Mouse (Mus musculus): ENCODE results near the gene Thrap3. TPM values are rescaled to one million over a fixed set of nuclear protein-coding genes. Genes with fewer than 3 reads are reported as not detected.

Thrap3 gene
- polyA plus RNA-seq, 1 experiment = 382 TPM

DNA sequence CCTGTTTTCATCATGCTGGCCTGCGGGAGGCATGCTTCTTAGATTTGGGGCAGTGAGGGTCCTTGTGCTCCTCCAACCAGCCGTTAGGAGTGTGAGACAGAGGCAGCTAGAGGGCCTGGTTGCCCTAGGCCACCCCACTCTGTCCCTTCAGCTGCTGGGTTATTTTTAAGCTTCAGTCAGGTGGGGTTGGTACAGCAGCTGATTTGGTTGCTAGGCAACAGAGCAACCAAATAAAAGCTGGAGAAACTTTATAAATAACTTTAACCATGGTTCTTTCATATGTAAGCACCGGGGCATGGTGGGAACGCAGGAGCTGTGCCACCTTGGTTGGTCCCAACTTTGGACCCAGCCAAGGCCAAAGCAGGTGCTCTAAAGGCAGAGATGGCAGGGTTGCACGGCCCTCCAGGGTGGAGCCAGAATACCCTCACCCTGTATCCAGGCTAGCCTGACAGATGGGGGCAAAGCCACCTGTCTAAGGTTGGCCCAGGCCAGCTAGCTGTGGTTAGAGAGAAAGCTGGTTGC, 35.2 kb upstream of the Thrap3 start:
- no peak for TF ChIP-seq CTCF (IDR thresholded peaks at IDR 0.05; ENCODE audit: borderline replicate concordance, insufficient read depth, low read length)
- TF ChIP-seq POLR2A (IDR thresholded peaks at IDR 0.05; ENCODE audit: low read depth, low read length) = no peak
- Histone ChIP-seq H3K4me1 (ENCODE audit: control insufficient read depth, insufficient read depth, low read length) (peaks cover 6% of the 10 kb centered on the region; the same call in 1 of the 2 replicates), H3K4me3 (ENCODE audit: insufficient read depth, low read length) (no peak overlapping the region), H3K27ac (ENCODE audit: insufficient read depth, low read length) (no peak overlapping the region)

DNA sequence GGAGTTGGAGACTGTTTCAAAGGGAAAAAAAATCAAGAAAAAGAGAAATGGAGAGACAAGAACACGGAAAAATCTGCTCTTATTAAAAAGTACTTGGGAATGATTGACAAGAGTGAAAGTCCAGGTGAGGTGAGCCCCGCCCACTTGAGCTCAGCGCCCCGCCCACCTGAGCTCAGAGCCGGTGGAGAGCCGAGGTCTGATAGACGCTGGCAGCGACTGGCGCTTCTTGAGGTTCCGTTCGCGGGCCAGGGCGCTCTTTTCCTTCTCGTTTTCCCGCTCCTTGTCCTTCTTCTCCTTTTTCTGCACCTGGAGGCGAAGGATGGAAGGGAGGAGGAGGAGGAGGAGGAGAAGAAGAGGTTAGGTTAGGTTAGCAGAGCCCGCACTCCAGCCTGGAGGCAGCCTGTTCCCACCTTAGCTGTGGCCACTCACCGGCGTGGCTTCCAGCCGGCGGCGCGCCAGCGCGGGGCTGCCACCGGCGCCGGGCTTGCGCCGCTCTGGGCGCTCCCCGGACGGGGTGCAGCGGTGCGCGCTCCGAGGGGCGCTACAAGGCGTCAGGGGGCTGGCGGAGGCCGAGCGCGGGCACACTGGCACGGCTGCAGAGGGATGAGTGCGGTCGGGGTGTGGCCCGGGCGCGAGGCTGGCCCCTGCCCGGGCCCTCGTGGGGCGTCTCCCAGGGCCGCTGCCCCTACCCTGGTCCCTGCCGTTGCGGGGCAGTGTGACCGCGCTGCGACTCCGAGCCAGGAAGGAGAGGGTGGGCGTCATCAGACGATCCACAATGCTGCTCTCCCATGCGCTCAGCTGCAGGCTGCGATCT, 34.1 kb upstream of the Thrap3 start:
- H3K27ac ChIP-seq (ENCODE audit: insufficient read depth, low read length) = no peak overlapping the region
- TF ChIP-seq POLR2A (IDR thresholded peaks at IDR 0.05; ENCODE audit: low read depth, low read length) (no peak), CTCF (IDR thresholded peaks at IDR 0.05; ENCODE audit: borderline replicate concordance, insufficient read depth, low read length) (no peak)
- H3K4me3 ChIP-seq (ENCODE audit: insufficient read depth, low read length) = no peak overlapping the region
- peaks cover 6% of the 10 kb centered on the region; the same call in 1 of the 2 replicates for H3K4me1 ChIP-seq (ENCODE audit: control insufficient read depth, insufficient read depth, low read length)

DNA sequence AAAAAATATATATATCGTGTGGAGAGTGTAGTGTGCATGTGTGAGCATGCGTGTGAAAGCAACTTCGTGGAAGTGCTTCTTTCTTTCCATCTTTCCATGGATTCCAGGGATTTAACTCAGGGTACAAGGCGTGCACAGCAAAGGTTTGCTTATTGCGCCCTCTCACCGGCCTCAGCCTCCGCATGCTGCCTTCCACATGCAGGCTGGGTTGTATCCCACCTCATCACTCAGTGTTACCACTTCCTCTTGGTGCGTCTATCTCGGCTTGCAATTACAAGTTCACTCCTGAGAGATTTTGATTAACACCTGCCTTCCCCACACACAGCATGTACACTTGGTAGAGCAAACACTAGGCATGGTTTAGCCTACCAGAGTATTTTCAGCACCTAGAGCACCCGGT, 32.6 kb upstream of the Thrap3 start:
- H3K27ac ChIP-seq (ENCODE audit: insufficient read depth, low read length) = no peak overlapping the region
- H3K4me1 ChIP-seq (ENCODE audit: control insufficient read depth, insufficient read depth, low read length) = peaks cover 6% of the 10 kb centered on the region; the same call in 1 of the 2 replicates
- H3K4me3 ChIP-seq (ENCODE audit: insufficient read depth, low read length) = no peak overlapping the region
- TF ChIP-seq CTCF (IDR thresholded peaks at IDR 0.05; ENCODE audit: borderline replicate concordance, insufficient read depth, low read length) (no peak), POLR2A (IDR thresholded peaks at IDR 0.05; ENCODE audit: low read depth, low read length) (no peak)

GRCm38 (mm10) chr4:126234496-126235175, 32.1 kb upstream of the Thrap3 start:
- TF ChIP-seq POLR2A (IDR thresholded peaks at IDR 0.05; ENCODE audit: low read depth, low read length) (no peak), CTCF (IDR thresholded peaks at IDR 0.05; ENCODE audit: borderline replicate concordance, insufficient read depth, low read length) (no peak)
- 0 out of 2 replicates have a peak, but pooled peaks cover 2% of the 10 kb centered on the region for H3K4me1 ChIP-seq (ENCODE audit: control insufficient read depth, insufficient read depth, low read length)
- H3K4me3 ChIP-seq (ENCODE audit: insufficient read depth, low read length) = no peak overlapping the region

GRCm38 (mm10) chr4:126233676-126234308, 31.2 kb upstream of the Thrap3 start:
- no peak overlapping the region for H3K4me3 ChIP-seq (ENCODE audit: insufficient read depth, low read length)
- H3K27ac ChIP-seq (ENCODE audit: insufficient read depth, low read length) = no peak overlapping the region
- H3K4me1 ChIP-seq (ENCODE audit: control insufficient read depth, insufficient read depth, low read length) = peaks cover 3% of the 10 kb centered on the region; the same call in 1 of the 2 replicates
- TF ChIP-seq CTCF (IDR thresholded peaks at IDR 0.05; ENCODE audit: borderline replicate concordance, insufficient read depth, low read length) (no peak), POLR2A (IDR thresholded peaks at IDR 0.05; ENCODE audit: low read depth, low read length) (no peak)

More at GRCm38 (mm10) chr4:126234496-126235175, 32.1 kb upstream of the Thrap3 start:
- H3K27ac ChIP-seq (ENCODE audit: insufficient read depth, low read length) = no peak overlapping the region

DNA sequence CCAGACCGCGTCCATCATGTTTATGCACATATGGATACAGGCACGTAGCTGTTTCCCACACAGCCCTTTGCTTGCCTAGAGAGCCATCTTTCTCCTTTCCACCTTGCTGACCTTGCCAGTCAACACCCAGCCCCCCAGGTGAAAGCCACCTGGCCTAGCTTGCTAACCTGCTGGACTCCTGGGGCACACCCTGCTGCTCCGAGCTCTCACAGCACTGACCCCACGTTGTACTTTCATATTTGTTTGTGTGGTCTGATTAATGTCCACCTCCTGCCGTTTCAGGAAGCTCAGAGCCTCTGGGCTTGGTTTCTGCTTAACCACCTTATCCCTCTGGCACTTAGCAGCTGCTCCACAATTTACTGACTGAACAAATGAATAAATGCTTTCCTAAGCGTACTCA, 27.3 kb upstream of the Thrap3 start:
- TF ChIP-seq CTCF (IDR thresholded peaks at IDR 0.05; ENCODE audit: borderline replicate concordance, insufficient read depth, low read length) (no peak), POLR2A (IDR thresholded peaks at IDR 0.05; ENCODE audit: low read depth, low read length) (no peak)

DNA sequence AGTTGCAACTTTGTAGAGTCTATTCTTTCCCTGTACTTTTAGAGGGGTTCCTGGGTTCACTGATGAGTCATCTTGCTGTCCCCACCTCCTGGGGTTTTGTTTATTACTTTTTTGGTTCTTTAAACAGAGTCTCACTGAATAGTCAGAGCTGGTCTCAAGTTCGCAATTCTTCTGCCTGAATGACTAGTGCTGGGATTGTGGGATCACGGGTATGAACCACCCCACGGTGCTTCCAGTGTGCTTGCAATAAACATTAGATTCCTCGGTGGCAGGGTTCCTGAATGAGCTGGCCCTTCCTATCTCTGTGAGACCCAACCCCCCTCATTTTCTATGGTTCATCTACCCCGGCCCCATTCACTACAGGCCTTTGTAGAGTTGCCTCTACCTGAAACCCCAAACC, 25.6 kb upstream of the Thrap3 start:
- peak overlapping the region; percentile 85 for H3K27ac ChIP-seq (ENCODE audit: insufficient read depth, low read length)
- peaks cover 13% of the 10 kb centered on the region for H3K4me1 ChIP-seq (ENCODE audit: control insufficient read depth, insufficient read depth, low read length)
- no peak overlapping the region for H3K4me3 ChIP-seq (ENCODE audit: insufficient read depth, low read length)
- TF ChIP-seq CTCF (IDR thresholded peaks at IDR 0.05; ENCODE audit: borderline replicate concordance, insufficient read depth, low read length) (no peak), POLR2A (IDR thresholded peaks at IDR 0.05; ENCODE audit: low read depth, low read length) (no peak)

More for the DNA sequence above, 27.3 kb upstream of the Thrap3 start:
- Histone ChIP-seq H3K4me1 (ENCODE audit: control insufficient read depth, insufficient read depth, low read length) (peaks cover 13% of the 10 kb centered on the region), H3K4me3 (ENCODE audit: insufficient read depth, low read length) (no peak overlapping the region), H3K27ac (ENCODE audit: insufficient read depth, low read length) (no peak overlapping the region)

GRCm38 (mm10) chr4:126227077-126227761, 24.7 kb upstream of the Thrap3 start:
- TF ChIP-seq POLR2A (IDR thresholded peaks at IDR 0.05; ENCODE audit: low read depth, low read length) (peak; percentile 52; the same call in 1 of the 2 replicates), CTCF (IDR thresholded peaks at IDR 0.05; ENCODE audit: borderline replicate concordance, insufficient read depth, low read length) (peak; percentile 48)
- H3K4me1 ChIP-seq (ENCODE audit: control insufficient read depth, insufficient read depth, low read length) = peaks cover 13% of the 10 kb centered on the region
- peak overlapping the region; percentile 85 for H3K27ac ChIP-seq (ENCODE audit: insufficient read depth, low read length)
- H3K4me3 ChIP-seq (ENCODE audit: insufficient read depth, low read length) = no peak overlapping the region

DNA sequence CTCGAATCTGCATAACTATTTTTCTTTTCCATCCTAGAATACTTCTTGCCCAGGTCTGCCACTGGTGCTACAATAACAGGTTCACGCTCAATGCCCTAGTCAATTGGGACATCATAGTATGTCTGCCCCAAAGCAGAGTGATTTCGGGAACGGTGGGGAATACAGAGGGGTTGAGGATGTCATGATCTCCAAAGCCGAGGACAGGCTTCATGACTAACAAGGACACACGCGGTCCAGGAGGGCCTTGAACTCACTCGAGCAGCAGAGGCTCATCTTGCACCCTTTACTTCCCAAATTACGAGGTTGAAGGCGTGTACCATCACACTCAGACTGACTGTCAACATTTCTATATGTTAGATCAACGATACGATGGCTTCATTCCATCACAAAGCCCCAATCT, 24.1 kb upstream of the Thrap3 start:
- Histone ChIP-seq H3K27ac (ENCODE audit: insufficient read depth, low read length) (0 out of 2 replicates have a peak overlapping the region, but pooled peaks have one; percentile 21), H3K4me1 (ENCODE audit: control insufficient read depth, insufficient read depth, low read length) (peaks cover 13% of the 10 kb centered on the region), H3K4me3 (ENCODE audit: insufficient read depth, low read length) (no peak overlapping the region)
- TF ChIP-seq CTCF (IDR thresholded peaks at IDR 0.05; ENCODE audit: borderline replicate concordance, insufficient read depth, low read length) = no peak
- no peak for TF ChIP-seq POLR2A (IDR thresholded peaks at IDR 0.05; ENCODE audit: low read depth, low read length)

All from embryonic fibroblast, embryonic 13.5 days (primary cell).